Mouse (Mus musculus): ENCODE measurements at regions not wholly inside any gene's neighbourhood (a gene's known extent, or its start where the extent isn't known, plus 50 kb on each side); places are given as distances from the start of the nearest gene placed in this dataset.
A peak's percentile ranks its signal among the peaks of the same experiment; 100 is the strongest.
"Not testable (repeated sequence)": the region's sequence is repeated elsewhere in the genome, so short reads cannot be mapped to it uniquely, and the experiment has no call there.

- DNase-seq = not testable (repeated sequence)
These were observed 424.2 kb downstream of the Cdh10 start for GRCm38 (mm10) chr15:19242962-19243361.

GRCm38 (mm10) chr15:19247489-19247888 lies 428.7 kb downstream of the Cdh10 start:
- DNase-seq = no peak

- DNase-seq = peak; percentile 1
These were observed 457.4 kb downstream of the Cdh10 start for GRCm38 (mm10) chr15:19275968-19276826.

- DNase-seq = no peak
These were observed 497.6 kb downstream of the Cdh10 start for GRCm38 (mm10) chr15:19316380-19316779.

GRCm38 (mm10) chr15:19356322-19356721 lies 537.6 kb downstream of the Cdh10 start:
- no peak for DNase-seq

GRCm38 (mm10) chr15:19360650-19361049 lies 541.9 kb downstream of the Cdh10 start:
- DNase-seq = peak; percentile 1

GRCm38 (mm10) chr15:19389951-19390350 lies 571.2 kb downstream of the Cdh10 start:
- DNase-seq = no peak

GRCm38 (mm10) chr15:19391250-19391982 lies 572.7 kb downstream of the Cdh10 start:
- no peak for DNase-seq

GRCm38 (mm10) chr15:19395681-19396080 lies 576.9 kb downstream of the Cdh10 start:
- no peak for DNase-seq

Data from cerebellum, adult 9-10 months (tissue).